Mouse (Mus musculus) G1E (cell line): Measurements from ENCODE around the gene Cry2.

Experiments used
- CTCF ChIP-seq: IDR thresholded peaks from 2 replicates; pipeline ENCODE4 v1.5.1; 2012; ENCODE audit warnings: low read depth, low read length, inconsistent platforms, mixed read lengths
- GATA1 ChIP-seq: IDR thresholded peaks from 2 replicates; pipeline ENCODE4 v1.6.1; 2012; ENCODE audit warnings: borderline replicate concordance, low read length, inconsistent platforms, mixed read lengths
- POLR2AphosphoS5 ChIP-seq: IDR thresholded peaks from 2 replicates; pipeline ENCODE4 v1.6.1; 2012; ENCODE audit warnings: low read depth, low read length, inconsistent platforms; ENCODE audit not compliant: insufficient replicate concordance
- TAL1 ChIP-seq: conservative IDR thresholded peaks from 2 replicates; pipeline ENCODE4 v1.6.1; 2012; ENCODE audit warnings: low read depth, low read length, inconsistent platforms, mixed read lengths

- TF ChIP-seq CTCF (no peak), GATA1 (no peak), TAL1 (no peak), POLR2AphosphoS5 (no peak)
Observed at GRCm38 (mm10) chr2:92471886-92472670, 38.2 kb upstream of the Cry2 start.
